Mouse (Mus musculus) myocyte (in vitro differentiated cells): ENCODE results near the gene Tfeb.

Experiments used
- MAX ChIP-seq: IDR thresholded peaks from one replicate; pipeline ENCODE4 v1.6.1; 2011; ENCODE audit warnings: low read depth, mild to moderate bottlenecking, control low read depth
- POLR2A ChIP-seq: IDR thresholded peaks from one replicate; pipeline ENCODE4 v1.6.1; 2011; ENCODE audit warnings: low read depth, mild to moderate bottlenecking, control low read depth, moderate library complexity; ENCODE audit not compliant: insufficient read length
- TCF12 ChIP-seq: IDR thresholded peaks from one replicate; pipeline ENCODE4 v1.6.1; 2011; ENCODE audit warnings: mild to moderate bottlenecking, control low read depth; ENCODE audit not compliant: poor library complexity, insufficient read depth, severe bottlenecking

DNA sequence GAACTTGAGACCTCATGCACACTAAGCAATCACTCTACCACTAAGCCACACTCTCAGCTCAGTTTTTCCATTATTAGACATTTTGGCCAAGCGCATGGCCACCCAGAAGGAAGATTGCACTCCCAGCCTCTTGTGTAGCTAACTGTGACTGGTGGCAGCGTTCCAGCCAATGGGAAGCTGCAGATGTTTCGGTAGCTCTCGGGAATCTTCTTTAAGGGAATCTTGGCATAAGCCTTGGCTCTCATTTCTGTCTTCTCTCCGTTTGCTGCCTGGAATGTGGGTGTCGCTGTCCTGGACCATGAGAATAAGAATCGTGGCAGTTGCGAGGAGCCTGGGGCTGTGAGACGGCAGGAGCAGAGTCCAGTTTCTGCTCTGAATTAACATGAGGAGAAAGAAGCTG lies 69.4 kb downstream of the Tfeb start:
- TF ChIP-seq TCF12 (no peak), MAX (no peak), POLR2A (no peak)
